Mouse (Mus musculus): ENCODE measurements around the gene Ppm1l. TPM values are rescaled to one million over a fixed set of nuclear protein-coding genes. Genes with fewer than 3 reads are reported as not detected.

Ppm1l gene
- polyA plus RNA-seq, 1 experiment: 0.75 TPM

DNA sequence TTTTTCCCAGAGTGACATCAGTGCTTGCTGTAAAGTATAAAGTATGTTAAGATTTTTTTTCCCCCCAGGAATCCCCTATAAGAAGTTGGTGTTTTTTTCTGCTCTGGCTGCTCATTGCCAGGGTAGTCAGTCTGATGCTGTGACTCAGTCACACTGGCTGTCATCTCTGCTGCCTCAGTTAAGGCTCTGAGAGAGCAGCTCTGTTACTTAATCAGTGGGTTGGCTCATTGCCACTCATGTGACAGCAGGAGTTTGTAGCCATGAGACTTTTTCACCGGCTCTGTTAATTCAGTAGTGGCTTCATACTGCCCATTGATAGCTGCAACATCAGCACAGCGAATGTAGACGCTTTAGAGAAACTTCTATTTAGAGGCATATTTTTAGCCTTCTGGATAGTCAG, 163.3 kb downstream of the Ppm1l start:
- no peak for TF ChIP-seq POLR2A (IDR thresholded peaks at IDR 0.05; ENCODE audit: borderline replicate concordance, low read depth, low read length)
- TF ChIP-seq CTCF (IDR thresholded peaks at IDR 0.05; ENCODE audit: low read depth, low read length): no peak
- H3K27ac ChIP-seq (ENCODE audit: insufficient read depth, low read depth, low read length): no peak overlapping the region
- peaks cover 10% of the 10 kb centered on the region for H3K4me1 ChIP-seq (ENCODE audit: control insufficient read depth, insufficient read depth, low read length)
- no peak overlapping the region for H3K4me3 ChIP-seq (ENCODE audit: insufficient read depth, low read length)

DNA sequence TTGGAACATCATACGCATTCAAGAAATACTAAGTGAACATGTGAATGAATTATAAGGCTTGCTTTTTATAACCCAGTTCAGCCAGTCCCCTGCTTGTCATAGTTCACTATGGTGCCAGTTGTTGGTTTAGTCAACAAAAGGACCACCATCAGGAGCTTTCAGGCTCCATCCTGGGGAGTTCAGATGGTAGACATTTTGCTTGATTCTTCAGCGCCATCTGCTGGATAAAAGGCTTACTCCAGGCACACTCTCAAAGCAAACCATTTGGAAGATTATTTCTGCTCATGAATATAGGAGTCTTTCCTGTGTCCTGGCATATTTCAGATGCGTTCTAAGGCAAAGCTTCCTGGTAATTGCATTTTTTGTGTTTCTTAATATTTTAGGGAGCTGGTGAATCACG, 165.2 kb downstream of the Ppm1l start:
- H3K27ac ChIP-seq (ENCODE audit: insufficient read depth, low read depth, low read length): no peak overlapping the region
- TF ChIP-seq POLR2A (IDR thresholded peaks at IDR 0.05; ENCODE audit: borderline replicate concordance, low read depth, low read length): no peak
- no peak for TF ChIP-seq CTCF (IDR thresholded peaks at IDR 0.05; ENCODE audit: low read depth, low read length)
- no peak overlapping the region for H3K4me3 ChIP-seq (ENCODE audit: insufficient read depth, low read length)
- H3K4me1 ChIP-seq (ENCODE audit: control insufficient read depth, insufficient read depth, low read length): peaks cover 10% of the 10 kb centered on the region

DNA sequence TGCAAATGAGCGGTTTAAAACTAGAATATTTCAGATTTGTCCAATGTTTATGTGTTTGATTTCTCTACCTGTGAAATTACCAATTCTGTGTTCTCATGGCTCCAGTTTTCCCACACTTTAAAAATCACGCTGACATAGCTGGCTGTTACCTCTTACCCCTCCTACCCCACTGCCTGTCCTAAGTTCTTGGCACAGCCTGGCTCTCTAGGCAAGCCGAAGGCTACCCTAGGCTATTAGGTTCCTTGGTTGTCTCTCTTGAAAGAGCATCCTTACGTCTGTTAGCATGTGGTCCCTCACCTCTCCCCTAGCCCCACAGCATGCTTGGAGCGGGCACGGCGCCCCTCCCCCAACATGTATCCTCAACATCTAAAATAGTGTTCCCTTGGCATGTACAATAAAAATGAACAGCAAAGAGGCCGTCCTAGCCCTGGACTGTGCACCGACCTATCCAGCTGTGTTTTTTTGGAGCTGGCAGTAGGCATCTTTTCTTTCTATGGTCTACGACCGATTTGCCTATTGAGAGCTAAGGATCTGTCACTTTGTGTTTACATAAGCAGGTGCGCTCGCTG, 167.4 kb downstream of the Ppm1l start:
- Histone ChIP-seq H3K4me3 (ENCODE audit: insufficient read depth, low read length) (no peak overlapping the region), H3K27ac (ENCODE audit: insufficient read depth, low read depth, low read length) (no peak overlapping the region), H3K4me1 (ENCODE audit: control insufficient read depth, insufficient read depth, low read length) (peaks cover 10% of the 10 kb centered on the region)
- no peak for TF ChIP-seq POLR2A (IDR thresholded peaks at IDR 0.05; ENCODE audit: borderline replicate concordance, low read depth, low read length)
- no peak for TF ChIP-seq CTCF (IDR thresholded peaks at IDR 0.05; ENCODE audit: low read depth, low read length)

DNA sequence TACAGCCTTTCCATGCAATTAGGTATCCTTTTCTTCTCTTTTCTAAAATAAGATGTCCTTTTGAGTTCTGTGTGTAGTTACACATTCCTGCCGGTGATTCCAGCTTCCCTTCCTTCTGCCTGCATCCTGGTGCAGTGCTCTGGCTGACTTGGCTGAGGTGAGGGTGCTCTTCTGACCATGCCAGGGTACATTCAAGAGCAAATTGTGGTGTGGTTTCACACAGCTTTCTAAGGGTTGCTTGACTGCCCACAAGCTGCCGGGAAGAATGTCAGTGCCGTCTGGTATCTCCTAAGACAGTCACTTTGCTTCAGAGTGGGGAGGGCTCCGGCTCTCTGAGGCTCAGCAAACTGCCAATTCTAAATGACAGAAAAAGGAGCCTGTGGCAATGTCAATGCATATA, 167.9 kb downstream of the Ppm1l start:
- Histone ChIP-seq H3K4me1 (ENCODE audit: control insufficient read depth, insufficient read depth, low read length) (peaks cover 10% of the 10 kb centered on the region), H3K4me3 (ENCODE audit: insufficient read depth, low read length) (no peak overlapping the region), H3K27ac (ENCODE audit: insufficient read depth, low read depth, low read length) (no peak overlapping the region)
- TF ChIP-seq CTCF (IDR thresholded peaks at IDR 0.05; ENCODE audit: low read depth, low read length): no peak
- TF ChIP-seq POLR2A (IDR thresholded peaks at IDR 0.05; ENCODE audit: borderline replicate concordance, low read depth, low read length): no peak

DNA sequence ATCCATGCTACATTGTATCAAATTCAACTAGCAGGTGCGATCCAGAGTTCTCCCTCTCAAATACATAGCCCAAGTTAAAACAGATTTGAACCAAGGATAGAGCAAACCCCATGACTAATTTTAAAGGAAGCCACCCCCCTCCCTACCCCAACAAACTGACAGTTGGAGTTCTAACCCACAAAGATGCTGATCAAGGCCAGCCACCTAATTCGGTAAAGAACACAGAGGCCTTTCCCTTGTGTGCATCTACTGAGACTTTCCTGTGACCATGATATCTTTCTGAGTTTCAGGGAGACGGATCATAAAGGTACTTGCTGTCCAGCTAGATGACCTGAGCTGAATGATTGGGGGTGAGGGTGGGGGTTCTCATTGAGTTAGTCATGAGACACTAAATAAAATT, 168.7 kb downstream of the Ppm1l start:
- no peak overlapping the region for H3K27ac ChIP-seq (ENCODE audit: insufficient read depth, low read depth, low read length)
- H3K4me1 ChIP-seq (ENCODE audit: control insufficient read depth, insufficient read depth, low read length): peaks cover 4% of the 10 kb centered on the region; the same call in 1 of the 2 replicates
- H3K4me3 ChIP-seq (ENCODE audit: insufficient read depth, low read length): no peak overlapping the region
- TF ChIP-seq POLR2A (IDR thresholded peaks at IDR 0.05; ENCODE audit: borderline replicate concordance, low read depth, low read length) (no peak), CTCF (IDR thresholded peaks at IDR 0.05; ENCODE audit: low read depth, low read length) (no peak)

DNA sequence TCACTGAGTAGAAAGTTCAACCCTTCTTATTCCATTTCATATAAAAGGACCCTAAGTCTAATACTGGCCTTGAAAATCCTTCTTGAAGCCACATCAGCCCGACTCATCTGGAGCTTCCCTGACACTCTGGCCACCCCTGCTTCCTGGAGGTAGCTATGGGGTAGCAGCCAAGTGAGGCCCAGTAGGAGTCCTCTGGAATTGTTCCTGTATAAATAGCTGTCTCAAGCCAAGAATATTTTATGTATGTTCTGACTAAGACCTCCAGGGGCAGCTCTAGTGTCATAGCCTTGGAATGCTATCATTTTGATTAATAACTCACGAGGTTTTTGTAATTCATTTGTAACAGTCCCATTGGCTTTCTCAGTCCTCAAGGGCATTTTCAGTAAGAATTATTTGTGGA, 169.1 kb downstream of the Ppm1l start:
- no peak for TF ChIP-seq POLR2A (IDR thresholded peaks at IDR 0.05; ENCODE audit: borderline replicate concordance, low read depth, low read length)
- H3K4me1 ChIP-seq (ENCODE audit: control insufficient read depth, insufficient read depth, low read length): peaks cover 2% of the 10 kb centered on the region; the same call in 1 of the 2 replicates
- no peak overlapping the region for H3K27ac ChIP-seq (ENCODE audit: insufficient read depth, low read depth, low read length)
- no peak overlapping the region for H3K4me3 ChIP-seq (ENCODE audit: insufficient read depth, low read length)

DNA sequence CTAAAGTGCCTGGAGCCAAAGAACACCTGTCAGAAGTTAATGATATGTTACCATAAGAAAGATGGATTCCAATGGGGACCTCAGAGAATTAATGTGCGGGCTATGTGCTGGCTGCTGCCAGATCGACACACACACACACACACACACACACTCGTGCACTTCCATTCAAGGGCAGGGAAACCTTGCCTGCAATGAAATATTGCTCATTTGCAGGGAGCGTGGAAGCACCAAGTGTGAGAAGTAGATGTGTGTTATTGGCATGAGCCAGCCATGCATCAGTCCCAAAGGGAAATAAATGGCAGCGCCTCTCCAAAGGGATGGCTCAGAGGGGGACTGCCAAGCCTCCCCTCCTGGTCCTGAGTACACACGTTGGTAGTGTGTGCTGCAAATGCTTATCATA, 170.8 kb downstream of the Ppm1l start:
- H3K4me1 ChIP-seq (ENCODE audit: control insufficient read depth, insufficient read depth, low read length): peaks cover 2% of the 10 kb centered on the region; the same call in 1 of the 2 replicates
- TF ChIP-seq CTCF (IDR thresholded peaks at IDR 0.05; ENCODE audit: low read depth, low read length) (no peak), POLR2A (IDR thresholded peaks at IDR 0.05; ENCODE audit: borderline replicate concordance, low read depth, low read length) (no peak)
- no peak overlapping the region for H3K27ac ChIP-seq (ENCODE audit: insufficient read depth, low read depth, low read length)
- H3K4me3 ChIP-seq (ENCODE audit: insufficient read depth, low read length): no peak overlapping the region

DNA sequence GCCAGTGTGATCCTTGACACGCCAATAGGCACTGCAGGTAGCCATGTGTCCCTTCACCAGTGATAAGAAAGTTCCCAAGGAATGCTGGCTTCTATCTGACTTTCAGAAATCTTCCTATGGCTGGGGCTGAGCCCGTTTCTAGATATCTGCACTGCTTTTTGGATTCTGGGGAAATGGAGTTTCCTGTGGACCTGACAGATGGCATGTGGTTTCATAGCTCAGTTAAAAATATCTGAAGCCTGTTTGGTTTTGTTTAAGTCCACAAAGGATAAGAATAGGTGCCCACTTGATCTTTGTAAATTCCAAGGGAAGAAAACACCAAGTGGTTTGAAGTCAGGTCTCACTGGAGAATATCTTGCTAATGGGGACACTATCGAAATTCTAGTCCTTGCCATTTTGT, 173.0 kb downstream of the Ppm1l start:
- Histone ChIP-seq H3K27ac (ENCODE audit: insufficient read depth, low read depth, low read length) (no peak overlapping the region), H3K4me3 (ENCODE audit: insufficient read depth, low read length) (no peak overlapping the region), H3K4me1 (ENCODE audit: control insufficient read depth, insufficient read depth, low read length) (peaks cover 2% of the 10 kb centered on the region; the same call in 1 of the 2 replicates)
- TF ChIP-seq POLR2A (IDR thresholded peaks at IDR 0.05; ENCODE audit: borderline replicate concordance, low read depth, low read length) (no peak), CTCF (IDR thresholded peaks at IDR 0.05; ENCODE audit: low read depth, low read length) (no peak)

DNA sequence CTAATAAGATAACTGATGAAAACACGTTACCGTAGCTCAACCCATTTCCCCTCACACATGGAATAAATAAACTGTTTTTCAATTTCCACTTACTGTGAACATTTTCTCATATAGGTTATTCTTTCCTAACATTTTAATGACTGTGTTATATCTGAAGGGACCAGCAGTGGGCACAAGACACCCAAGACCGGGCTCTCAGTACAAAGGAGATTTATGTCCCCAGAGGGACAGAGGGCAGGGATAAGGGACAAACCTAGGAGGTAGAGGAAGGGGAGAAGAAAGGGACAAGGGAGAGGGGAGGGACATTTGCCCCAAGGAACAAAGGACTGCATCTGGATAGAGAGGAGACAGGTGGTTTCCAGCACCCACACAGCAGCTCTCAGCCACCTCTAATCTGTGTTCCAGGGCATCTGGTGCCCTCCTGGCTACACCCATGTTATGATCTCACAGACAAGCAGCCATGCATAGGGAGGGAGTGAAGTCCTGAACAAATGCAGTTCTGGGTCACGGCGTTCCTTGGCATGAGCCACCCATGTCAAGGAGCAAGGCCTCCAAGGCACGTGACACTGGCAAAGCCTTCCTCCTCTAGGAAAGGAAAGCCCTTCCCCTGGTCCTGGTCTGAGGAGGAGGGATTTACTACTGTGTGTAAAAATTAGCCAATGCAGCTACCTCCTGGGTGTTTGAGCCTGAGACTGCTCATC, 174.5 kb downstream of the Ppm1l start:
- no peak overlapping the region for H3K4me3 ChIP-seq (ENCODE audit: insufficient read depth, low read length)
- no peak overlapping the region for H3K27ac ChIP-seq (ENCODE audit: insufficient read depth, low read depth, low read length)
- peaks cover 2% of the 10 kb centered on the region; the same call in 1 of the 2 replicates for H3K4me1 ChIP-seq (ENCODE audit: control insufficient read depth, insufficient read depth, low read length)
- no peak for TF ChIP-seq POLR2A (IDR thresholded peaks at IDR 0.05; ENCODE audit: borderline replicate concordance, low read depth, low read length)
- TF ChIP-seq CTCF (IDR thresholded peaks at IDR 0.05; ENCODE audit: low read depth, low read length): no peak

DNA sequence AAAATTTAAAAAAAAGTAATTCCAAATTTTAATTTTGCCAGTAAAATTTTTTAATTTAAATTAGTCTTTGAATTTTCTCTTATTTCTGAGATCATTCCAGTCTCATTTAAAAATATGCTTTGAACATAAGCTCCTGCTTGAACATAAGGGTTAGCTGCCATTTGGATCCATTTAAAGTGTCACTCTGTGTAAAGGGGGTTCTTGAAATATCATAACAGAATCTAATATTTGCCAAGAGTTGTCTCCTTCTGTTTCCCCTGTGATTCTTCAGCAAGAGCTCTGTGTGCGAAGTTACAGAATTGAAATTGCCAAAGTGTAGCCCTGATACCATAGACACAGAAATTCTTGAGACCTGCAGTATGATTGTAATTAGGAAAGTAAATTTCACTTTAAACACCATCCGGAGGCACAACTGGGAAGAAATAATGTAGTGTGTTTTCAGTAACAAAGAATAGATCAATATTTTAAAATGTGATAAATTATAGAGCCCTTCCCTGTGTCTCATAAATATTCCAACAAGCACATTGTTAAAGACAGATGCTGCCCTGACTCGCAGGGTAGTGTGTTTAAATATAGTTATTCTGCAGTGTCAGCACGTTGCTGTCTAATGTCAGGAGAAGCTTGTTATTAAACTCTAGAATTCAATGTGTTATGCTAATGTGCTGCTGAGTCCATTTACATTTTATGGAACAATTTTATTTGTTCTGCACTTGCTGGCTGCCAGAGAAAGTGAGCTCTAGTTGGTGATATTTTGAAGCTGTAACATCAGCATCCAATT, 177.8 kb downstream of the Ppm1l start:
- TF ChIP-seq CTCF (IDR thresholded peaks at IDR 0.05; ENCODE audit: low read depth, low read length) (no peak), POLR2A (IDR thresholded peaks at IDR 0.05; ENCODE audit: borderline replicate concordance, low read depth, low read length) (no peak)
- Histone ChIP-seq H3K27ac (ENCODE audit: insufficient read depth, low read depth, low read length) (no peak overlapping the region), H3K4me3 (ENCODE audit: insufficient read depth, low read length) (no peak overlapping the region), H3K4me1 (ENCODE audit: control insufficient read depth, insufficient read depth, low read length) (peaks cover 2% of the 10 kb centered on the region; the same call in 1 of the 2 replicates)

Measured in bone marrow macrophage, adult 2 months (primary cell).